Mouse (Mus musculus): Measurements from ENCODE around the gene Jam2.

Jam2 gene

DNA sequence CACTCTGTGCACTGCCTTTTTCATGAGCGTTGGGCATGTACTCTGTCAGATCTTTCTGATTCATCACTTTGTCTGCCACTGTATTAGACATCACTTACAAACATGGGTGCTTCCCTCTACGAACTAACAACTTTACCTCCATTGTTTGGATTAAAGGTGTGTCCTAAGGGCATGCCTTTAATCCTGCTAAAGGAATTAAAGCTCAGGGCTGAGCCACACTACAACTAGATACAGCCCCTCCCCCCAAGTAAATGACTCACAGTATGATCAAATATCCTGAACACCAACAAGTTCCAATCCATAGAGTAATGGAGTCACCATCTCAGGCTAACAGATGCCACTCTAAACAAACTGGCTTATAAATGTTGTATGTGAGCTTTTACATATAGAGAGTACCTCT lies 64.7 kb downstream of the Jam2 start:
- no peak for DNase-seq (ENCODE audit: low spot score)

DNA sequence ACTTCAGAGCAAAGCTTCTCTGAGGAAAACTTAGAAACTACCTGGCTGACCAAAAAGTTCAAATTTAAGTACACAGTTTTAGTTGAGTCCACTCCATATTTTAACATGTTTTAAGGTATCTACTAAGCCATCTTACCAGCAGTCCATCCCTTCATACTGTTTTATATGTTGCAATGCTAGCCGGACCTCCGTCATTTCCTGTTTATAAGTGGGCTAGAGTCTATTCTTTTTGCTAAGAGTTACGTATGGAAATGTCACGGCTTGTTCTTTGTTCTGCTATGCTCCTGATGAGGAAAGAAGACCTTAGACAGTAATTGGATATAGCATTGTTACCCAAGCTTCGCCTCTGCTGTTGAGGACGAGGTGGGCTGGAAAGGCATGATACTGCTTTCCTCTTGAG lies 79.6 kb downstream of the Jam2 start:
- DNase-seq (ENCODE audit: low spot score) = no peak

- DNase-seq (ENCODE audit: low spot score) = no peak
These were observed 90.7 kb downstream of the Jam2 start for GRCm38 (mm10) chr16:84864656-84865055.

DNA sequence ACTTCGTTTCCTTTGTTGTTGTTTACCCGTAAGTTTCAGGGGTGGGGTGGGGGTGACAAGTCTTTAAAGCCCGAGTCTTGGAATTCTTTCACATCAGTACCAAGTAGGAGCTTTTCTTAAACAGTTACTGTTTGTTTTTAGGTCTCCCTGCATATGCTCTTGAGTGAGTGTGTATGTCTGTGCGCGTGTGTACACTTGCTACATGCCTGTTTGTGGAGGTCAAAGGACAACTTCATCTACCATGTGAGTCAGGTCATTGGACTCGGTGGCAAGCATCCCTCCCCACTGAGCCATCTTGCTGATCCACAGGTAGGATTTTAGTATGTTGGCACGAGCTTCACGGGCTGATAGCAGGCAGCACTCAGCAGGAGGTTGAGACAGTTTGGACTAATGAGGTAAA lies 99.9 kb downstream of the Jam2 start:
- DNase-seq (ENCODE audit: low spot score) = no peak

- no peak for DNase-seq (ENCODE audit: low spot score)
These were observed 101.2 kb downstream of the Jam2 start for GRCm38 (mm10) chr16:84875012-84875717.

All from urinary bladder, postnatal 10 days (tissue).